Mouse (Mus musculus) adipose tissue, adult 10 weeks (tissue): ENCODE results near the gene Cspg5. TPM values are rescaled to one million over a fixed set of nuclear protein-coding genes. Genes with fewer than 3 reads are reported as not detected.

Source experiments
- polyA plus RNA-seq: library from polyadenylated mRNA; stranded (reverse); fragments of 350-450 nt; fragmentation: Illumina TruSeq; extraction: RNeasy Lipid Tissue Mini Kit (QIAGEN cat#74804); gene quantifications from one replicate; pipeline ENCODE4 v1.2.3, GENCODE M21; 2014; ENCODE audit warnings: low read depth, low replicate concordance

The Cspg5 gene
- 0.96 TPM for polyA plus RNA-seq

GRCm38 (mm10) chr9:110243221-110243833, at the start of gene Cspg5:
TSS of gene Cspg5 (plus strand) at chr9:110243783.

GRCm38 (mm10) chr9:110304969-110305651, 61.5 kb downstream of the Cspg5 start, which contains the start of gene Elp6:
TSS of gene Elp6 (plus strand) at chr9:110305173.

Other genes with a start within 250 kb of the Cspg5 start
- 25.1 TPM for gene Smarcc1, start 126.1 kb upstream of the Cspg5 start, polyA plus RNA-seq
- gene Dhx30, start 126.0 kb upstream of the Cspg5 start, polyA plus RNA-seq, result 48.3 TPM
- 7.6 TPM for gene Elp6, start 61.4 kb downstream of the Cspg5 start, polyA plus RNA-seq
- 52.1 TPM for gene Scap, start 89.5 kb downstream of the Cspg5 start, polyA plus RNA-seq
- 30.8 TPM for gene Ptpn23, start 164.4 kb downstream of the Cspg5 start, polyA plus RNA-seq
- gene Ngp, start 176.0 kb downstream of the Cspg5 start, polyA plus RNA-seq, result not detected
- gene Klhl18, start 232.9 kb downstream of the Cspg5 start, polyA plus RNA-seq, result 10.0 TPM
- 9.6 TPM for gene Kif9, start 233.2 kb downstream of the Cspg5 start, polyA plus RNA-seq